Mouse (Mus musculus) inflammation-experienced regulatory T-cells, adult 6 months (primary cell): Measurements from ENCODE around the gene Ibtk. TPM values are rescaled to one million over a fixed set of nuclear protein-coding genes. Genes with fewer than 3 reads are reported as not detected.

Experiments used
- ATAC-seq: one replicate; pipeline ENCODE4 v1.8.0; 2017
- polyA plus RNA-seq, 3 experiments: library from polyadenylated mRNA; unstranded; fragments of 100-300 nt; shearing (Covaris generic); gene quantifications; one replicate each; pipeline ENCODE4 v1.2.1; 2017

Gene Ibtk
- polyA plus RNA-seq, 3 experiments from 2014 or later: 21.0 to 24.0 (median 21.3) TPM

GRCm38 (mm10) chr9:85695606-85696005, 53.5 kb downstream of the Ibtk start:
- ATAC-seq: no peak

DNA sequence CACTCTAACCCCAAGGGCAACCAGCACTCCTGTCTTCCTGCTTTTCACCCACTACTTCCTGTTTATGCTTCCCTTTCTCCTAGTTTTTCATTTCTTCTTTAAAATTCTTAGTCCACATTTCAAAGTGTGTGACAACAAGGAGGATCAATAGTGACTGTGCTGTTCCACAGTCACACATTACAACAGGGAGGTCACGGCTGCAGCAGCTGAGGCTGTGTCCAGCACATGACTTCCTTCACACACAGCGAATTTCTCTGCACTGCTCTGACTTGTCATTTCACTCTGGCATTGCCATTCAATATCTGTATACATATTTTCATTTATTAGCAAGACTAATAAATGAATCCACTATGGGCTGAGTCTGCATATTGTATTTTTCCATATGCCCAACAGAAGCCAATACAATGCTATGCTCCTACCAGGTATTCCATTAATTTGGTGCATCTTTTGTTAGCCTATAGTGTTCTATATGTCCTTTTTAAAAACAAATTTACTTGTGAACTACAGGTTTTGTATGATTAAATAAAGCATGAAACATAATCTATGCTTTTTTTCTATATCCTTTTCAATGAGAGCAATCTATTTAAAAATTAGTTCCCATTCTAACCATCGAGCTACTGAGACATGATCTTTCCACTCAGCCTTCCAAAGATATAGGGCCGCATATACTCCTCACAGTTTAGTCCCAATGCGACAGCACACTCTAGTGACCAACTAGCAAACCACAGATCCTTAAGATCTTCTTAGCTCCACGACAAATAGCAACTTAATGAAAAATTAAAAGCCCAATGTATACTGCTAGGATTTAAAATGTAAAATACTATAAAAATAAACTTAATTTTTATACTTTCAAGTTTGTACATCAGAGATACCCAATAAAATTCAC, 55.7 kb downstream of the Ibtk start:
- ATAC-seq: no peak

GRCm38 (mm10) chr9:85685010-85685409, 64.1 kb downstream of the Ibtk start:
- ATAC-seq: no peak

DNA sequence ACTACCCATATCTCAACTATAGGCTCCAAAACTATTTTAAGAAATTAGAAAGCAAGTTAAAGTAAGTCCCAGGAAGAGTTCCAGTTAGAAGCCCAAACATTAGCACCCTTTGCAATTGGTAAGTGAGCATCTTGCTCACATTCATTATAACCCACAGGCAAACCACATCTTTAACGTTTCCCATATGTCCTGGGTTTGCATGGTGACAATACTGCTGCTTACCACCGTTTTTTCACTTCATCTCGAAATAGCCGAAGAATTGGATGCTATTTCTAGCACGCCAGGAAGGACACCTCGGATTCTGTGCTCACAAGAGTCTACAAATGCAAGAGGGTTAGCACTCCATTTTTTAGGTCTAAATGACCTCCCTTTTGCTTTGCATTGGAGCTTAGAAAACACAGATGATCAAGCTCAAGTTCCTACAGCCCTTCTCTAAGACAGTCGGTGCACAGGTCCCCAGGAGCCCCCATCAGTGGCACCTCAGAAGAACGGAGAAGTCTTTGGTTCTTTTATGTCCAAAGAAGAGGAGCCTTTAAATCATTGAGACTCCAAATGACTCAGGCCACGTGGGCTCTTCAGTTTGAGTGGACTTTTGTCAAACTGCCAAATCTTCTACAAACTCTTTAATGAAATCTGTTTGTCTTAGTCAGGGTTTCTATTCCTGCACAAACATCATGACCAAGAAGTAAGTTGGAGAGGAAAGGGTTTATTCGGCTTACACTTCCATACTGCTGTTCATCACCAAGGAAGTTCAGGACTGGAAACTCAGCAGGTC, 73.8 kb downstream of the Ibtk start:
- no peak for ATAC-seq

DNA sequence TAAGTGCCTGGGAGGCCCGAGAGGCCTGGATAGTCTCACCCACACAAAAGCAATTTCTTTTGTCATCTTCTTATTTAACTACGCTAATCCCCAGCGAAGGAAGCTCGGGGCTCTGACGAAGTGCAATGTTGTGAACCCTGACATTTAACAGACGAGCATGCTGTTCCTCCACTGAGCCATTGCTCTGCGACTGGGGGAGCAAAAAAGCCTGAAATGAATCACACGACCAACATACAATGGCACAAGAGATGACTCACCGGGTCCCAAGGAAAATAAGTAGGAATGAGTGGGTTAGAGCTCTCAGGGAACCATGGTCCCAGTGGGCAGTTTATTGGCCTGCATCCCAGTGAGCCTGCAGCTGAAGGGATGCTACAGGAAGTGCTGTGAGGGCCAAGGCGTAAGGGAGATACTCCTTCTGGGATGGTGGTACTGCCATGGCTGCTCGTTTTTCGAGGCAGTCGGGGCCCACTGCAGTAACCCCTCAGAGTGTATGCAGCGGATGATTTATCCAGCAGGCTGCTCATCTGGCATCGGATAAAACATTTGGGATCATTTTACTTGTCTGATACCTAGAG, 75.1 kb downstream of the Ibtk start:
- no peak for ATAC-seq

- ATAC-seq: peak; percentile 17
Measured at GRCm38 (mm10) chr9:85671582-85672331, 77.4 kb downstream of the Ibtk start.

DNA sequence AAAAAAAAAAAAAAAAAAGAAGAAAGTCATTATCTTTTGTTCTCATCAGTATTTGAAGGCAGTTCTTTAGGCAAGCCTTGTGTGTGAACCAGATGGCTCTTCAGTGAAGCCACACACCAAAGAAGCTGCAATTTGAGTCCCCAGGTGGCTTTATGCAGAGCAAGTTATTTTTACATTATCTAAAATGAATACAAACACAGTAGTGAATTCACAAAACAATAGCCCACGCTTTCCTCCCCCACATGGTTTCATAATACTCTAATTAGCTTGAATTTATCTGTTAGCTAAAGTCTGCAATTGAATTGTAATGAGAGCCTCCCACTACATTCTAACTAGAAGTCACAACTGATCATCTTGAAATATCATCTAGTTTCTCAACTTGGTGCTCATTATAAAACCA, 84.8 kb downstream of the Ibtk start:
- ATAC-seq: no peak

DNA sequence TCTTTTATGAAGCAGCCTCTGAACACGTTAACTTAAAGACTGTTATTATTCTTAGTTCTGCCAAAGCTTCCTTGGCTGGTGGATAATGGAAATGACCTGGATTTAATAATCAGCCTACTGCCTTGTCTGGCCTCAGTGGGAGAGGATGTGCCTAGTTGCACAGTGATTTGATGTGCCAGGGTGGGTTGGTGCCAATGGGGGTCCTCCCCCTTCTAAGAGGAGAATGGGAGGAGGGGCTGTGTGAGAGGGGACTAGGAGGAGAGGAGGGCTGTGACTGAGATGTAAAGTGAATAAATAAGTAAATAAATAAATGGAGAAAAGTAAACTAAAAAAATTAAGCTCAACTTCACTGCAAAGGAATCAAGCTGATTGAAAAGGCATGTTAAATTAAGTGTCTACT, 85.3 kb downstream of the Ibtk start:
- ATAC-seq: no peak

GRCm38 (mm10) chr9:85663091-85663490, 86.0 kb downstream of the Ibtk start:
- ATAC-seq: no peak

DNA sequence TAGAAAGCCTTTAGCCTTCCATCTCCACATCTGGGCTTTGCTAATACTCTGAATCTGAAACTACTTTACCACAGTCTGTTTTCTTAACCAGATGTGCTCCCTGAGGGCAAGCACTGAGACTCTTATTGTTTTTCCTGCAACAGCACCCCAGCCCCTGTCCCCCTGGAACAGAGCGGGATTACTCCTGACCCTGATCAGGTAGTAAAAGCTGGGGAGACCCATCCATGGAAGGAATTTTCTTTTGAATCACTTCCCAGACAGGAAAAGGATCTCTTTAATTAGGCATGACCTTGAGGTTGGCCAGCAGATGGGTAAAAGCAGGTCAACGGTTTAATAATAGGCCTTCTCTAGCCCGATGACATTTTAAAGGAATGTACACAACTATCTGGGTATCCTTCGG, 95.7 kb downstream of the Ibtk start:
- no peak for ATAC-seq

GRCm38 (mm10) chr9:85638276-85638675, 110.9 kb downstream of the Ibtk start:
- ATAC-seq: no peak

Other genes starting within 250 kb of the Ibtk start
- gene Tpbg, start 93.0 kb upstream of the Ibtk start, polyA plus RNA-seq: under 1 TPM in 1 of 3 experiments, not detected in 2; 0.12 TPM